Mouse (Mus musculus): ENCODE measurements around the gene Tuba3a.

Gene Tuba3a

GRCm38 (mm10) chr6:125231117-125232044, 54.5 kb downstream of the Tuba3a start, which contains the start of gene Tapbpl:
TSS of gene Tapbpl (minus strand) at chr6:125231860.
- peak; percentile 76 to 83 for DNase-seq (ENCODE audit: low spot score in 2 of 2)

GRCm38 (mm10) chr6:125230571-125230970, 55.3 kb downstream of the Tuba3a start:
- no peak for DNase-seq (ENCODE audit: low spot score in 2 of 2)
